Mouse (Mus musculus): ENCODE data around the gene Nyx.

DNA sequence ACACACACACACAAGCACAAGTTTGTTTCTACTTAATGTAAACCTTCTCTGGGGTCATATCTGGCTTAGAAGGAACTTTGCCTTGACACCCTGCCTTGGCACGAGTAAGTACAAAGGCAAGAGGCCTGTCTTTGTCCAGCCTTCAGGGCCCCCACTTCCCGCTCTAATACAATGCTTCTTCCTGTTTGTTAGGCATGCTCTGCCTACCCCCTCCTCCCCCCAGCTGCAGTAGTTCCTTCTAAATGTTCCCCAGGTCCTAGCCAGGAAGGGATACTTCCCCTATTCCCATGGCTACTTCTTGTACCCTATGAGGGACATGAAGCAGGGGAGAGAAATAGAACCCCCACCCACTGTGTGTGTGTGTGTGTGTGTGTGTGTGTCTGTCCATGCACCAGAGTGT lies 40.5 kb downstream of the Nyx start:
- TF ChIP-seq POLR2A (IDR thresholded peaks at IDR 0.05; ENCODE audit: low read depth, low read length) = no peak
- no peak for TF ChIP-seq CTCF (conservative IDR thresholded peaks at IDR 0.05; ENCODE audit: insufficient read depth, insufficient read length, low read depth, low read length)

All from kidney, adult 2 months (tissue).